7 mouse cellular contexts compared by ENCODE assay signal in the genomic region with DNA sequence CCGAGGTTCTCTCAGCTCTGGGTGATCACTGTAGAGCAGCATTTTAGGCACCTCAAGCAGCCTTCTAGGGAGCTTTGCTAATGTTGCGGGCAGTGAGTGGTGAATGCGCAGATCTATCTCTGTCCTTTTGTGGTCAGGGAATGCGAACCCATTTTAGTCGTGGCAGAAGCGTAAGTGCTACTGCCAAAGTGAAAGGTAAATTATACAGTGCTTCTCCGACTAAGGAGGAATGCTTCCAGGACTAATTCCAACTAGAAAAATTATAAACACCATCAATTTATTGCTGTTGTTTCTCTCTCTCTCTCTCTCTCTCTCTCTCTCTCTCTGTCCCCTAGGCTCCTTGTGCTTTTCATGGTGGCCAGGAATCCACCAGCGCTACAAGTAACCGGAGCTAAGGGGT. TPM values are rescaled to one million over a fixed set of nuclear protein-coding genes. Genes with fewer than 3 reads are reported as not detected.
A peak's percentile ranks its signal among the peaks of the same experiment; 100 is the strongest.
DNase-seq lines count a peak whose midpoint lies in the region; ATAC-seq and TF ChIP-seq lines count a peak whose summit lies in the region.

A gene (minus strand): TSS at position 101 of the 400 bp plus-strand sequence.

- intact Hi-C loops in heart, postnatal 14 days (cut with DNase I), result no loop called here

- H3K4me3 ChIP-seq in C2C12 (ENCODE audit: insufficient read depth, poor library complexity, severe bottlenecking), result peak within 1 kb of the TSS; percentile 36
- H3K4me3 ChIP-seq in limb, embryonic 12.5 days (replicated peaks), result peak within 1 kb of the TSS; percentile 76
- H3K4me3 ChIP-seq in olfactory bulb, adult 2 months (ENCODE audit: insufficient read depth, low read depth, low read length), result peak within 1 kb of the TSS; percentile 85

- no peak for TF ChIP-seq POLR2A in olfactory bulb, adult 2 months (IDR thresholded peaks at IDR 0.05; ENCODE audit: insufficient read depth, low read depth, low read length)

- H3K4me2 ChIP-seq in limb, embryonic 12.5 days, result peak within 1 kb of the TSS; percentile 73

- H3ac ChIP-seq in C2C12 (ENCODE audit: control insufficient read depth, insufficient read length, low read depth), result peak within 1 kb of the TSS; percentile 91

- no peaks in the 10 kb centered on the region for H3K27me3 ChIP-seq in C2C12 (ENCODE audit: control insufficient read depth, insufficient read depth, insufficient read length)
- peaks cover 18% of the 10 kb centered on the region for H3K27me3 ChIP-seq in limb, embryonic 12.5 days

- no peaks in the 10 kb centered on the region for H3K79me3 ChIP-seq in C2C12 (ENCODE audit: low read depth)

- H3K4me1 ChIP-seq in limb, embryonic 12.5 days (replicated peaks), result peaks cover 35% of the 10 kb centered on the region
- peaks cover 17% of the 10 kb centered on the region for H3K4me1 ChIP-seq in olfactory bulb, adult 2 months (ENCODE audit: control insufficient read depth, insufficient read depth, low read length)

- H3K9me3 ChIP-seq in limb, embryonic 12.5 days, result no peaks in the 10 kb centered on the region

- WGBS in limb, embryonic 12.5 days, result 70% methylated on average over 9 of the region's 9 CpGs
- WGBS in olfactory bulb, adult 2 months, result 27% methylated on average over 9 of the region's 9 CpGs

- no peak for DNase-seq in heart, postnatal 14 days
- no peak for DNase-seq in embryo, embryonic 10.5 days (ENCODE audit: low spot score)

- TF ChIP-seq CTCF in C2C12 (IDR thresholded peaks at IDR 0.05; ENCODE audit: control insufficient read depth, insufficient read depth, insufficient read length), result no peak
- no peak for TF ChIP-seq CTCF in olfactory bulb, adult 2 months (IDR thresholded peaks at IDR 0.05; ENCODE audit: insufficient read depth, low read depth, low read length)

- H3K9ac ChIP-seq in limb, embryonic 12.5 days (replicated peaks), result peak within 1 kb of the TSS; percentile 74

- peaks cover 1% of the 10 kb centered on the region for H3K36me3 ChIP-seq in C2C12 (ENCODE audit: control insufficient read depth, insufficient read depth)
- 0 out of 2 replicates have a peak, but pooled peaks cover 5% of the 10 kb centered on the region for H3K36me3 ChIP-seq in limb, embryonic 12.5 days

- peak; percentile 6 for ATAC-seq in CD4-positive, CD25-positive, alpha-beta regulatory T cell, adult 4 months
- ATAC-seq in erythroblast, adult 5-6 weeks (replicated peaks; ENCODE audit: low FRiP score, poor library complexity, severe bottlenecking), result peak; percentile 9; the same call in 1 of the 2 replicates
- no peak for ATAC-seq in limb, embryonic 12.5 days (ENCODE audit: insufficient number of reproducible peaks, insufficient read depth, low FRiP score, low TSS enrichment, low read depth)

- H3K79me2 ChIP-seq in C2C12 (ENCODE audit: control insufficient read depth, insufficient read depth), result peaks cover 23% of the 10 kb centered on the region

- peak within 1 kb of the TSS; percentile 86 for H3K27ac ChIP-seq in limb, embryonic 12.5 days
- H3K27ac ChIP-seq in olfactory bulb, adult 2 months (ENCODE audit: insufficient read depth, low read depth, low read length), result peak within 1 kb of the TSS; percentile 95

TF ChIP-seq in C2C12, 6 proteins besides CTCF, POLR2A, EP300 and RAD21:
- TF ChIP-seq MYOD1 (IDR thresholded peaks at IDR 0.05; ENCODE audit: control insufficient read depth, insufficient read length, low read depth) (no peak), MAX (IDR thresholded peaks at IDR 0.05) (no peak), CEBPB (IDR thresholded peaks at IDR 0.05; ENCODE audit: low read depth) (no peak), FOSL1 (IDR thresholded peaks at IDR 0.05; ENCODE audit: insufficient read depth, low read length, poor library complexity, severe bottlenecking) (no peak), USF1 (IDR thresholded peaks at IDR 0.05; ENCODE audit: low read depth) (no peak), MYOG (IDR thresholded peaks at IDR 0.05; ENCODE audit: control insufficient read depth, extremely low read depth, insufficient read length) (no peak)

RNA-seq across cellular contexts. Expression of the gene that starts here (rescaled TPM):
- 204 TPM for polyA plus RNA-seq in C2C12 (2012; fragmentation: generic; extraction: Trizol)
- 100 to 1,000 TPM; 227 to 233 TPM for polyA plus RNA-seq in CD4-positive, CD25-positive, alpha-beta regulatory T cell, adult 4 months (2017; shearing (Covaris generic))
- total RNA-seq in erythroblast, adult 5-6 weeks (2015; ENCODE audit: low replicate concordance), result 25.4 and 37.0 TPM in 2 replicates
- 22.7 and 24.7 TPM in 2 replicates for total RNA-seq in erythroblast, adult 5-6 weeks (2017; ENCODE audit: low replicate concordance)
- 100 to 1,000 TPM; 177 to 183 TPM for total RNA-seq in heart, postnatal 14 days (2021)
- polyA plus RNA-seq in limb, embryonic 12.5 days (2016; fragmentation: Nextera tagmentation; extraction: Ambion mirVana), result 197 and 202 TPM in 2 replicates
- not detected in 2 replicates for polyA plus RNA-seq in olfactory bulb, adult 2 months (2012; ENCODE audit: insufficient read depth, insufficient read length, low replicate concordance, missing spikeins)

Comparison
In these comparisons a context has a peak if more than half of its experiments do, and no peak if none do; other contexts are left out.
1. RNA of the gene that starts here (total RNA-seq): 177 to 183 TPM in heart, postnatal 14 days; 22.7 to 37.0 TPM in erythroblast, adult 5-6 weeks; every median in the first group is over 4 times any median in the second.
2. RNA of the gene that starts here (polyA plus RNA-seq): 227 to 233 TPM in CD4-positive, CD25-positive, alpha-beta regulatory T cell, adult 4 months, 204 TPM in C2C12 (single experiment) and 197 to 202 TPM in limb, embryonic 12.5 days; not detected in olfactory bulb, adult 2 months; every median in the first group is over 100 times any median in the second.
3. Peak in every context shown above with its lines, with median percentiles within 50 percentile points of each other: H3K4me3 ChIP-seq.